Mouse (Mus musculus) thymus, postnatal 4 days (tissue): ENCODE results near the gene Prr19.

Source experiments
- DNase-seq: peaks from one replicate; pipeline ENCODE4 v3.0.0; 2021

Prr19 gene

GRCm38 (mm10) chr7:25275555-25276298 is 25.5 kb upstream of the Prr19 start:
- DNase-seq = no peak

- peak; percentile 20 for DNase-seq
Observed at GRCm38 (mm10) chr7:25277405-25277804, 23.8 kb upstream of the Prr19 start.

GRCm38 (mm10) chr7:25277998-25278340 is 23.2 kb upstream of the Prr19 start:
- no peak for DNase-seq

- peak; percentile 86 for DNase-seq
Observed at GRCm38 (mm10) chr7:25278341-25279075, 22.7 kb upstream of the Prr19 start.

GRCm38 (mm10) chr7:25279076-25279860 is 21.9 kb upstream of the Prr19 start:
- peak; percentile 89 for DNase-seq

GRCm38 (mm10) chr7:25279861-25280791 is 21.1 kb upstream of the Prr19 start:
- peak; percentile 46 for DNase-seq

DNA sequence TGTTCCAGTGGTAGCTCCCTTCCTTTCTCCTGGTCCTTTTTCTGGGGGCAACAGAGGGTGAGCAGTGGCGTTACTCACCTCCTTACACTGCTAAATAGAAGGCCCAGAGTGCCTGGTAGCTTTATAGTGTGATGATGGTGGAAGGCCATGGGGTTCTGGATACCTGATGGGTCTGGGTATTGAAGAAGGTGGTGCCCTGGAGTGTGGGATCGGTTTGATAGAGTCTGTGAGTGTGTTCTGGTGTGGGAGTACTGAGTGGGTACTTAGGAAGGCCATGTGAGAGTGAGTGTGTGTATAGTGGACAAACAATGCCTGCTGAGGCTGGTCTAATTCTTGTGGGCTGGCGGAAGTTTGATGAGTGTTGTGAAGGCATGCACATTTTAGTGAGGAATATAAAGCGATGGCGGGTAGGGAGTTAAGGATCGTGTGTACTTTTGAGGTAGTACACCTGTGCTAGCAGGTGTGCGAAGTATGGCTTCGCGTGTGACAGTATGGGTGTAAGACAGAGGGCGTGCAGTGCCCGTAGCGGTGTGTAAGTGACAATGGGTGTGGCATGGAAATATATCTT is 20.0 kb upstream of the Prr19 start:
- peak; percentile 15 for DNase-seq

GRCm38 (mm10) chr7:25281734-25282601 is 19.2 kb upstream of the Prr19 start:
- DNase-seq = peak; percentile 99

DNA sequence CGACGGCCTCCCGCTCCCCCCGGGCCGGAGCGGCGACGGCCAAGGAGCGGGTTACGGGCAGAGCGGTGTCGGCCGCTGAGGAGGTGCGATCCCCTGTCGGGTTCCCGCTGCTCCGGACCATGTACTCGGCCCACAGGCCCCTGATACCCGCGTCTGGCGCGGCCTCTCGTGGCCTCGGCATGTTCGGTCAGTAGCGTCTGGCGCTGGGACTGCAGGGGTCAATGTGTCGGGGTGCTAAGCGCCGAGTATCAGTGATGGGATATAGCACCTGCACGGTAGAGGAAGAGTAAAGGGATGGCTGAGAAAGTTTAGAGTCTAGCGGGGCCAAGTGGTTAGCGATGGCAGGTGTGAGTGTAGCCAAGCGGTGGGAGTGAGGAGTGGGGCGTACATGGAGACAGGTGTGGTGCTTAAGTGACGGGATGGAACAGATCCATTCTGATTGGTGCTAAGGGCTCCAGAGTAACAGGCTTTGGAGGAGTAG is 18.4 kb upstream of the Prr19 start:
- peak; percentile 61 for DNase-seq

GRCm38 (mm10) chr7:25283637-25284036 is 17.6 kb upstream of the Prr19 start:
- DNase-seq = peak; percentile 30

- DNase-seq = peak; percentile 11
Observed at GRCm38 (mm10) chr7:25284171-25284570, 17.0 kb upstream of the Prr19 start.

GRCm38 (mm10) chr7:25284766-25285165 is 16.4 kb upstream of the Prr19 start:
- DNase-seq = no peak

- DNase-seq = no peak
Observed at GRCm38 (mm10) chr7:25285511-25286238, 15.5 kb upstream of the Prr19 start.

DNA sequence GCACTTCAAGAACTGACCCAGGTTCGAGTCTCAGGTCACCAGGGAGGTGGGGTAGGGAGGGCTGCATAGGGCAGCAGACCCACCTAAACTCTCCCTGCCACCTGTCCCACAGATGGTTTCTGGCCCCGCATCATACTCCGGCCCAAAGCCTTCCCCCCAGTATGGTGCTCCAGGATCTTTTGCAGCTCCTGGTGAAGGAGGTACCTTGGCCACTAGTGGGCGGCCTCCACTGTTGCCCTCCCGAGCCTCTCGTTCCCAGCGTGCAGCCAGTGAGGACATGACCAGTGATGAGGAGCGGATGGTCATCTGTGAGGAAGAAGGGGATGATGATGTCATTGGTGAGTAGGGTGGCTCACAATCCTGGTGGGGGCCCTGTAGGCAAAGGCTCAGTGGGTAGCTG is 14.2 kb upstream of the Prr19 start:
- DNase-seq = peak; percentile 22

DNA sequence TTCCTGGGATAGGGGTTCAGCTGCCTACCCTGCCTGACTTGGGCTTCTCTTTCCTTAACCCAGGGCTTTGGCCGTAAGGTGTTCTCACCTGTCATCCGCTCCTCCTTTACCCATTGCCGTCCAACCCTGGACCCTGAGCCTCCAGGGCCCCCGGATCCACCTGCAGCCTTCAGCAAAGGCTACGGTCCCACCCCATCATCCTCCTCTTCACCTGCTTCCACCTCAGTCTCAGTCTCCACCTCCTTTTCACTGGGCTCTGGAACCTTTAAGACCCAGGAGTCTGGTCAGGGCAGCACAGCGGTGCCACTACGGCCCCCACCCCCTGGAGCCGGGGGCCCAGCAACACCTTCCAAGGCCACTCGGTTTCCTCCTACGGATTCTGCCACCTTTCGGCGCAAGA is 13.2 kb upstream of the Prr19 start:
- DNase-seq = no peak

DNA sequence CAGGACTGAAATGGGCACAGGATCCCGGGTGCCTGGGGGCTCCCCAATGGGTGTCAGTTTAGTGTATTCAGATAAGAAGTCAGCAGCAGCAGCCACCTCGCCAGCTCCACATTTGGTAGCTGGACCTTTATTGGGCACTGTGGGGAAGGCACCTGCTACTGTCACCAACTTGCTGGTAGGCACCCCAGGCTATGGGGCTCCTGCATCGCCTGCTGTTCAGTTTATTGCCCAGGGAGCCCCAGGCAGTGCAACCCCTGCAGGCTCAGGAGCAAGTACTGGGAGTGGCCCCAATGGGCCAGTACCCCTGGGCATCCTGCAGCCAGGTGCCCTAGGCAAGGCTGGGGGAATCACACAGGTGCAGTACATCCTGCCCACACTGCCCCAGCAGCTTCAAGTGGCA is 12.5 kb upstream of the Prr19 start:
- no peak for DNase-seq

DNA sequence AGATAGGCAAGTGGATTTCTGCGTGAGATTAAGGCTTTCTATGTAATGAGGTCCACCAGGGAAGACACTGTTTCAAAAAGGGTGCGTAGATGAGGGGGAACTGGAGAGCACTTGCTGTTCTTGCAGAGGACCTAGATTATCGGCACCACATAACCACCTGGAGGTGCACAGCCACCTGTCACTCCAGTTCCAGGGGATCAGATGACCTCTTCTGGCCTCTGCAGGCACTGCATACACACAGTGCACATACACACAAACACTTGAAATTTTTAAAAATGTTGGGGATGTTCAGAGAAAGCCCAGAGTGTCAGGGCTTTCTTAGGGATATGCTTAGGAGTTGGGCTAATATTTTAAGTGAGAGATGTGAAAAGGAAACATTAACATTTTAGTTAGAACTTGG is 11.3 kb upstream of the Prr19 start:
- peak; percentile 13 for DNase-seq

DNA sequence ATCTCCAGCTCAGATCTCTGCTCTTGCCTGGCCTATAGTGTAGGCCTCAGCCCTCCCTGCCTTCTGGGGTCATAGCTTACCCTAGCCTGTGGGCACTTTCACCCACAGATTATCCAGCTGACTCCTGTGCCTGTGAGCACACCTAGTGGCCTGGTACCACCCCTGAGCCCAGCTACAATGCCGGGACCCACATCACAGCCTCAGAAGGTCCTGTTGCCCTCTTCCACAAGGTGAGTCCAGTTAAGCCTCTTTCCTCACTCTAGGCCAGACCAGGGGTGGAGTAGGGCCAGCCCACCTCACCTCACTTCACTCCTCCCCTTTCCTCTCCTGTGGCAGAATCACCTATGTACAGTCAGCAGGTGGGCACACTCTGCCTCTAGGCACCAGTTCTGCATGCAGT is 10.7 kb upstream of the Prr19 start:
- peak; percentile 4 for DNase-seq

DNA sequence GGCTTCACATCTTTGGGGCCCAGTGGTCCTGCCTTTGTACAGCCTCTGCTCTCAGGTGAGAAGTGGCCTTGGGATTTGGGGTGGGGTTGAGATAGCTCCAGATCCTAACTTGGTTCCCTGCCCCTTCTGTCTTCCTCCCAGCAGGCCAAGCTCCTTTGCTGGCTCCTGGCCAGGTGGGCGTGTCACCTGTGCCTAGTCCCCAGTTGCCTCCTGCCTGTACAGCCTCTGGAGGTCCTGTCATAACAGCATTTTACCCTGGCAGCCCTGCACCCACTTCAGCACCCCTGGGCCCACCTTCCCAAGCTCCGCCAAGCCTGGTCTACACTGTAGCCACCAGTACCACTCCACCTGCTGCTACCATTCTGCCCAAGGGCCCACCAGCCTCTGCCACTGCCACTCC is 10.3 kb upstream of the Prr19 start:
- peak; percentile 10 for DNase-seq

DNA sequence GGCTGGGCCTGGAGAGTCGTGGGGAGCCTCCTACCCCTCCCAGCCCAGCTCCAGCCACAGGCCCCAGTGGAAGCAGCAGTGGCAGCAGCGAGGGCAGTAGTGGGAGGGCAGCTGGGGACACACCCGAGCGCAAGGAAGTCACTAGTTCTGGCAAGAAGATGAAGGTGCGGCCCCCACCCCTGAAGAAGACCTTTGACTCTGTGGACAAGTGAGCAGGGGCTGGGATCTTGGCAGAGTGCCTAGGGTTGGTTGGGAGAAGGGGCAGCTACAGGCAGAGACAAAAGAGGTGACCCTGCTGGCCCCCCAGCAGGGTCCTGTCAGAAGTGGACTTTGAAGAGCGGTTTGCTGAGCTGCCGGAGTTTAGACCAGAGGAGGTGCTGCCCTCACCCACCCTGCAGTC is 9.1 kb upstream of the Prr19 start:
- DNase-seq = peak; percentile 8
